Mouse (Mus musculus) olfactory bulb, adult 2 months (tissue): ENCODE data around the gene Asb4. TPM values are rescaled to one million over a fixed set of nuclear protein-coding genes. Genes with fewer than 3 reads are reported as not detected.

ENCODE experiments used
- H3K27ac ChIP-seq: fragments of 200-500 bp; 2 replicates; pipeline ENCODE4 v1.5.1; 2012; ENCODE audit warnings: low read depth, low read length; ENCODE audit not compliant: insufficient read depth
- H3K4me1 ChIP-seq: fragments of 200-500 bp; 2 replicates; pipeline ENCODE4 v1.6.1; 2012; ENCODE audit warnings: low read length; ENCODE audit not compliant: control insufficient read depth, insufficient read depth
- H3K4me3 ChIP-seq: fragments of 200-500 bp; 2 replicates; pipeline ENCODE4 v1.5.1; 2012; ENCODE audit warnings: mild to moderate bottlenecking, low read depth, low read length, moderate library complexity; ENCODE audit not compliant: insufficient read depth
- CTCF ChIP-seq: fragments of 200-500 bp; IDR thresholded peaks from 2 replicates; pipeline ENCODE4 v1.5.1; 2012; ENCODE audit warnings: low read depth, mild to moderate bottlenecking, low read length, moderate library complexity; ENCODE audit not compliant: insufficient read depth
- POLR2A ChIP-seq: fragments of 200-500 bp; IDR thresholded peaks from 2 replicates; pipeline ENCODE4 v1.6.1; 2012; ENCODE audit warnings: mild to moderate bottlenecking, low read depth, low read length, moderate library complexity; ENCODE audit not compliant: insufficient read depth
- WGBS: fragments of 180-500 bp; shearing (Covaris S2); methylation state at CpG from one replicate; pipeline ENCODE4 v1.1.7; 2018; 5-methylcytosine and 5-hydroxymethylcytosine counted together
- polyA plus RNA-seq: library from polyadenylated mRNA; stranded (reverse); fragments of >200 nt; gene quantifications from 2 replicates; pipeline ENCODE4 v1.2.4, GENCODE M21; 2012; ENCODE audit warnings: low replicate concordance; ENCODE audit not compliant: missing spikeins, insufficient read depth, insufficient read length

Asb4 gene
- polyA plus RNA-seq, 1 experiment = not detected

DNA sequence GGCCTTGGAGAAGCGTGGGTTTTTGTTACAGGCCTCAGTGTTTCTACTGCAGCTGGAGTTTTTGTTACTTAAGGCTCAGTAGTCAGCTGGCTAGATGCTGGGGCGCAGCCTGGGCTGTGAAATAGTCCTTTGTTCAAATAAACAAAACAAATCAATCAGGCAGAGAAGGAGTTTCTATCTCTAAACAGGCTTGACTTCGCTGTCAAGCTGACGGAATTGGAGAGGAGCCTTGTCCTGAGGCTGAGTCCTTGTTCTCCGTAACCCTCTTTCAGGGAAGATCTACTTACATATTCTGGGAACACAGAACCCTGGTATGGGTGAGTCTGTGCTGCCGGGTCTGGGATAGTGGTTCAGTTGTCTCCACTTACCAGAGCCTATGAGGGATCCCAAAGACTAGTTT is 64.4 kb downstream of the Asb4 start:
- Histone ChIP-seq H3K4me1 (0 out of 2 replicates have a peak, but pooled peaks cover 2% of the 10 kb centered on the region), H3K27ac (no peak overlapping the region), H3K4me3 (no peak overlapping the region)
- WGBS = 51% methylated on average over 6 of the region's 6 CpGs
- TF ChIP-seq CTCF (no peak), POLR2A (no peak)

GRCm38 (mm10) chr6:5448396-5448795 is 65.2 kb downstream of the Asb4 start:
- Histone ChIP-seq H3K4me3 (no peak overlapping the region), H3K4me1 (0 out of 2 replicates have a peak, but pooled peaks cover 2% of the 10 kb centered on the region), H3K27ac (no peak overlapping the region)
- TF ChIP-seq POLR2A (no peak), CTCF (no peak)
- WGBS = 76% methylated on average over 4 of the region's 4 CpGs

GRCm38 (mm10) chr6:5449878-5450277 is 66.7 kb downstream of the Asb4 start:
- H3K27ac ChIP-seq = no peak overlapping the region
- 96% methylated on average over 5 of the region's 5 CpGs for WGBS
- H3K4me1 ChIP-seq = no peaks in the 10 kb centered on the region
- TF ChIP-seq CTCF = no peak
- TF ChIP-seq POLR2A = no peak
- no peak overlapping the region for H3K4me3 ChIP-seq

DNA sequence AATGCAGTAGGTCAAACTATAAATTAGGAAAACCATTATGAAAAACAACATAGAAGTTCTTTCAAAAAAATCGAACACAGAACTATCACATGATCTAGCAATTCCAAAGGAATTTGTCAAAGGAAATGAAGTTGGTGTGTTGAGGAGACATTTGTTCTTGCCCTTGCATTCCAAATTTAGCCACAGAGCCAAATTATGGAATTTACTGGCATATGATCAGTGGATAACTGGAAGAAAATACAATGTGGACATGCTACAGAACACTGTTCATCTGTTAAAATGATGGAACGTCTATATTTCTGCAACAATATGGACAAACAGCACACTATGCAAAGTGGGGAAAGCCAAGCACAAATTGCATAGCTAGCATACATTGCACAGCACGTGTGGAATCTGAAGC is 72.7 kb downstream of the Asb4 start:
- 91% methylated on average over 3 of the region's 3 CpGs for WGBS
- no peak overlapping the region for H3K27ac ChIP-seq
- TF ChIP-seq POLR2A = no peak
- TF ChIP-seq CTCF = no peak
- no peak overlapping the region for H3K4me3 ChIP-seq
- H3K4me1 ChIP-seq = no peaks in the 10 kb centered on the region

- Histone ChIP-seq H3K27ac (no peak overlapping the region), H3K4me3 (no peak overlapping the region), H3K4me1 (no peaks in the 10 kb centered on the region)
- 51% methylated on average over 10 of the region's 10 CpGs for WGBS
- TF ChIP-seq CTCF = no peak
- TF ChIP-seq POLR2A = no peak
Measured at GRCm38 (mm10) chr6:5470480-5471318, 87.5 kb downstream of the Asb4 start.

- WGBS = 95% methylated on average over 2 of the region's 2 CpGs
- H3K27ac ChIP-seq = no peak overlapping the region
- TF ChIP-seq POLR2A (no peak), CTCF (no peak)
- no peaks in the 10 kb centered on the region for H3K4me1 ChIP-seq
- H3K4me3 ChIP-seq = no peak overlapping the region
Measured at GRCm38 (mm10) chr6:5472692-5473091, 89.5 kb downstream of the Asb4 start.

- TF ChIP-seq POLR2A = no peak
- no peak for TF ChIP-seq CTCF
- no peak overlapping the region for H3K27ac ChIP-seq
- WGBS = 54% methylated on average over 1 of the region's 1 CpGs
- H3K4me1 ChIP-seq = no peaks in the 10 kb centered on the region
- no peak overlapping the region for H3K4me3 ChIP-seq
Measured at GRCm38 (mm10) chr6:5474021-5474420, 90.8 kb downstream of the Asb4 start.

DNA sequence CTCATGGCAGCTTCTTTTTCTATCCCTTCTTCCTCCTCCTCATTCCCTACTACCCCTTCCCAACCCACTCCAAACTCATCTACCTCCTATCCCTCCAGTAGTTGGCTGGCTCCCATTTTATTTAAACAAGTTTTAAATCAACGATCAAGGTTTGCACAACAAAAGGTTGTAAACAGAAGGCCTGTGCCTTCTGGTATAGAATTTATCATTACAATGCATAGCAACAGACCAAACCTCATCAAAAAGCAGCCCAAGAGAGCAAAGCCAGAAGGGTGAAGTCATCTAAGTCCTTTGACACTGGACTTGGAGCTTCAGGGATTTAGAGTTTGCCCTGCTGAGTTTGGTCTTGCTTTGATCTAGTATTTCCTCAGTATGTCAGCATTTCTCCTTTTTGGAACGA is 97.9 kb downstream of the Asb4 start:
- Histone ChIP-seq H3K4me3 (no peak overlapping the region), H3K4me1 (no peaks in the 10 kb centered on the region), H3K27ac (no peak overlapping the region)
- WGBS = 79% methylated on average over 2 of the region's 2 CpGs
- TF ChIP-seq CTCF (no peak), POLR2A (no peak)

GRCm38 (mm10) chr6:5482270-5482783 is 99.1 kb downstream of the Asb4 start:
- H3K27ac ChIP-seq = no peak overlapping the region
- TF ChIP-seq CTCF = no peak
- TF ChIP-seq POLR2A = no peak
- 61% methylated on average over 3 of the region's 3 CpGs for WGBS

More at GRCm38 (mm10) chr6:5482270-5482783, 99.1 kb downstream of the Asb4 start:
- Histone ChIP-seq H3K4me3 (no peak overlapping the region), H3K4me1 (no peaks in the 10 kb centered on the region)

Other genes starting within 250 kb of the Asb4 start
- not detected in 2 replicates for gene Pon1, start 189.4 kb upstream of the Asb4 start, polyA plus RNA-seq
- gene Pon3, start 127.1 kb upstream of the Asb4 start, polyA plus RNA-seq = not detected in 2 replicates
- gene Pon2, start 84.9 kb upstream of the Asb4 start, polyA plus RNA-seq = not detected in 2 replicates
- gene Pdk4, start 112.9 kb downstream of the Asb4 start, polyA plus RNA-seq = not detected in 2 replicates